Mouse (Mus musculus) frontal cortex, adult 2 months (tissue): ENCODE measurements around the gene Xrcc6. TPM values are rescaled to one million over a fixed set of nuclear protein-coding genes. Genes with fewer than 3 reads are reported as not detected.

Source experiments
- DNase-seq, 2 experiments: peaks; one replicate each; pipeline ENCODE4 v3.0.0; 2022; ENCODE audit warnings: low spot score in 1 of 2; ENCODE audit errors: extremely low spot score in 1 of 2
- polyA plus RNA-seq: library from polyadenylated mRNA; depleted of rRNA; stranded (reverse); fragments of >200 nt; gene quantifications from 2 replicates; pipeline ENCODE4 v1.2.3, GENCODE M21; 2012; rRNA removed

Gene Xrcc6
- polyA plus RNA-seq: 23.3 and 27.2 TPM in 2 replicates

DNA sequence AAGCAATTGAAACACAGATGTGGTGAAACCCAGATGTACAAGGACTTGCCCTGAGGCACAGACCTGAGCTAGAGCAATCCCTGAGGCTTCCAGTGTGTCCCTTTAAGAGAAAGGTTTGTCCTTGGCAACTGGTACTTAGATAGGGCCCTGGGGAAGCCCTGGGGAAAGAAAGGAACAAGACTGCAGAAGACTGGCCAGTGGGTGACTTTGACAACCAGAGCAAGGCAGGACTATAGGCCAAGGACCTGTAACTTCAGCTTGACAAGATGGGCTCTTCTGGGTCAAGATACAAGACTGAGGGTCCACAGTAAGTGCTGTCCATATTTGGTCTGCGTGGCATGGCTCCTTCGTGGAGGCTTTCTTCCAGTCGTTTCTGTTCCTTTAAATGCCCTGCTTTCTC, at the start of gene Xrcc6:
Gene Xrcc6, plus strand, starts transcription at position 190 of the 400 bp plus-strand sequence.
- no peak for DNase-seq

DNA sequence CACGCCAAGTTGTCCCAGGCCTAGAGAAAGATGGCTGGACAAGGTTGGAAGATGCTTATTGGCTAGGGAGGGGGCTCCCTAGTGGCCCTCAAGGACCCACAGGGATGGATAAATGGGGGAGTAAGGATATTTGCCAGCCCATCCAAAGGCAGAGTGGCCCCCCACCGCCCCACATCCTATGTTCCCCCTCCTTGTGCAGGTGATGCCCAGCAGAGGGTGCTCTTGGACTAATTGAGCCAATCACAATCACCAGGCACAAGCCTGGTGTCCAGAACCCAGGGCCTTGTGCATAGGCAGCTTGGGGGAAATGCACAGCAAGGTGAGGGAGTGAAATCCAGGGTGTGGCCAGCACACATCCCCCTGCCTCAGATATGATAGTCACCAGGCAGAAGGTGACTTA, 49.4 kb upstream of the Xrcc6 start:
- peak in 1 of 2 experiments; percentile 62 for DNase-seq

DNA sequence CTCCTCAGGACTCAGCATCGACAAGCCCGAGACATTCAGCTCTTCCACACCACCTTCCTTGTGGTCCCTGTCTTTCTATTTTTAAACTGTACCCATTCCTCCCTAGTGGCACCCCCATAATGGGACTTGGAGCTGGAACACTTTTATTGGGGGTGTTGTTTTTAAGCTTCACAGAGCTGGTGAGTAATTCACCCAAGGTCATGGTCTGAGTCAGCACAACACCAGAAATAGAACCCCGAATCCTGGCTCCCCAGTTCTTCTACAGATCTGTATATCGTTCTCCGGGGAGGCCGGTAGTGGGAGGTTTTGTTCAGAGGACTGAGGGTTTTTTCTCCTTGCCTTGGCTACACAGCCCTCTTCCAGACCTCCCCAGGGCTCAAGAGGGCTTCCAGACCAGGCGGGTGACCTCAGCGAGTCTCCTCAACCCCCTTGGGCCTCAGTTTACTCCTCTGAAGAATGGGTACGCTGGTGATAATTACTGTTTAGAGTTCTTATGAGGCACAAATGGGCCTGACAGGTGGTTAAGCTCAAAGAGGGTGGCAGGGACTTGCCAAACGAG, 48.4 kb upstream of the Xrcc6 start:
- DNase-seq: peak in 1 of 2 experiments; percentile 56

DNA sequence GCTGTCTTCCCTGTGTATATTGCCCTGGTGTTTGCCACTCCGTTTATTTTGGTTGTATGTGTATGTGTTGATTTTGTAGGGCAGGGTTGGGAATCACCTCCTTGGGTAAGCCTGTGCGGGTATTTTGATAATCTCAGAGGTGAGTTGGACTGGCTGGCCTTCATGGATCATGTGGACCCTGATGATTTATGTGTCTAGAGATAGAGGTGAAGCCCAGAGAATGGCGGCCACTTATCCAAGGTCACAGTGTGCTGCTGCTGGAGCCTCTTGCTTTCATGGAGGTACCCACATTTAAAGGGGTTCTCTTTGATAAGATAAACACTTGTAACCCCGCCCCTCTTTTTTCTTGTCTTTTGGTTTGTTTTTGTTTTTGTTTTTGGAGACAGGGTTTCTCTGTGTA, 47.9 kb upstream of the Xrcc6 start:
- DNase-seq: no peak

DNA sequence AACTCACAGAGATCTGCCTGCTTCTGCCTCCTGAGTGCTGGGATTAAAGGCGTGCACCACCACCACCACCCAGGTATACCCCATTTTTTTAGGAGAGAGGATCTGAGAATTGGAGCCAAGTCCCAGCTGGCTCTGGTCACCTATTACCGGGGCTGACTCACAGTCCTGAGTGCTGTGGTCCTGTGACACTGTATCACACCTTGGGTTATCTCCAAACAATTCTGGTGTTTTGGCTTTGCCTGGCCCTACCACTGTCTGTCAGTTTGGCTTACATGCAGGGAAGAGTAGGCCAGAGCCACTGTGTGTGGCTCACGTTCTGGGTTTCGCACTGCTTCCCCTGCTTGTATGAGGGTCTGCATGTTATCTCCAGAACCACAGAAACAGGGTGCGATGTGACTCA, 47.4 kb upstream of the Xrcc6 start:
- DNase-seq: no peak

DNA sequence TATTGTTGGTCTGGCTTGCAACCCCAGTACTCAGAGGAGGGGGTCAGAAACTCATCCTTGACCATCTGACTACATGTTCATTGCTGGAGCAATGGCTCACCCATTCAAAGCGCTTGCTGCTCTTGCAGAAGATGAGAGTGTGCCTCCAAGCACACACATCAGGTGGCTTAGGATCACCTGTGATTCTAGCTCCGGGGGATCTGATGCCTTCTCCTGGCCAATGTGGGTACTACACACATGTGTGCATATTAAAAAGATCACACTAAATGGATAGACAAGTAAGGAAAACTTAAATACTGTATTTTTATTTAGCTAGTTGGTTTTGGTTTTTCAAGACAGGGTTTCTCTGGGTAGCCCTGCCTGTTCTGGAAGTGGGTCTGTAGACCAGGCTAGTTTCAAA, 46.6 kb upstream of the Xrcc6 start:
- DNase-seq: no peak

DNA sequence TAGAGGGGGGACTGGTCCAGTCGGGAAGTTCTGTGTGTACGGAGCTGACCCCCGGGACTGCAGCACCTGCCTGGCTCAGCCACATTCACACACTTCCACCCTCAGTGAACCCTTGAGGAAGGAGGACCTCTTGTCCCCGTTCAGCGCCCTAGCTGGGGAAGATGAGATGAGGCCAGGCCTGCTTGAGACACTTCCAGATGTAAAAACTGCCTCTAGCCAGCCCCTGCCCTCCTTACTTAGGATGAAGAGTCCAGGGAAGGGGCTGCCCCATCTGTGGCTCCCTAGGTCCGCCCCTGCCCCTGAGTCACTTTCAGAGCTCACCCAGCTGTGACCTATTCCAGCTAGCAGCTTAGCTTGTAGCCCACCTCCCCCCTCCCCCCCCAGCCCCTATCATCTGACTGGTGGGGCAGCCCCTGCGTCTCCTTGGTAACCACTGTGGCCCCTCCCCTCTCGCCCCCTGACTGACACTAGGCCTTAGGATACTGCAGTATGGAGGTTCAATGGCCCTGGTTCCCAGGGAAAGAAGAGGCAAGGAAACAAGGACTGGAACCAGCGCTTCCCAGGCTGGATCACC, 44.4 kb upstream of the Xrcc6 start:
- no peak for DNase-seq

DNA sequence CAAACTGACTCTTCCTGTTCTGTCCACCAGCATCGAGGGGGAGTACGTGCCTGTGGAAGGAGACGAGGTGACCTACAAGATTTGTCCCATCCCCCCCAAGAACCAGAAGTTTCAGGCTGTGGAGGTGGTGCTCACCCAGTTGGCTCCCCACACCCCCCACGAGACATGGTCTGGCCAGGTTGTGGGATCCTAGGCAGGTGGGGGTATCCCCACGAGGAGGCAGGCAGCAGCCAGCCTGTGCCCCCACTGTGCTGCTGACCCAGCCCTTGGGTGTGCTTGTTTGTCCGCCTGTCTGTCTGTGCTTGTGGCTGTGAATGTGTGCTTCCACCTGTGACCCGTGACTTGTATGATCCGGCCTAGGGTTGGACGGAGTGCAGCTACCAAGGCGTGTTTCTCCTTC, 38.6 kb upstream of the Xrcc6 start:
- no peak for DNase-seq

DNA sequence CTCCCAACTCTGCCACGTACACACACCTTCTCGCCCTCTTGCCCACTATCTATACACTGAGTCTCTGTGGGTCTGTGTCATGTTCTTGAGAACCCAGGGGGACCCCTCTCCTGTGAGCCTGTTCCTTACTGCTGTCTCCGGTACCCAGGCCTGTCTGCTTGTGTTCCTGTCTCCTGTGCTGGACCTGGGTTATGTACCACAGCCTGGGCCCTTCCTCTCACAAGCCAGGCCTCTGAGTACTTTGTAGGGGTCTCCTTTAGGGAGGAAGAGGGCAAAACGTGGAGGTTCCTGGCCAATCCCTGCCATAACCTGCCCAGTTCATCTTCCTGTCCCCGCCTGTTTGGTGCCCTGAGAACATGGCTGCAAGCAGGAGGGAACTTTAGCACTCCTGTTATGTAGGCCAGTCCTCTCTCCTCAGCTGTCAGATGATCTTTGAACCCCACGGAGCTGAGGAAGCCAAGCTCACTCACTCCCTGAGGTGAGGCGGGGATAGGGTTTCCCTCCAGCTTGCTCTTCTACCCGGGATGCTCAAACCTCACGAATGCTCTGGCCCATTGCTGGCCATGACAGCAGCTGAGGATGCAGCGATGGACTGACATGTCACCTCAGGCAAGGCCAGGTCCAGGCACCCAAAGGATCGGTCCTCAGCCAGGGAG, 38.0 kb upstream of the Xrcc6 start:
- no peak for DNase-seq

DNA sequence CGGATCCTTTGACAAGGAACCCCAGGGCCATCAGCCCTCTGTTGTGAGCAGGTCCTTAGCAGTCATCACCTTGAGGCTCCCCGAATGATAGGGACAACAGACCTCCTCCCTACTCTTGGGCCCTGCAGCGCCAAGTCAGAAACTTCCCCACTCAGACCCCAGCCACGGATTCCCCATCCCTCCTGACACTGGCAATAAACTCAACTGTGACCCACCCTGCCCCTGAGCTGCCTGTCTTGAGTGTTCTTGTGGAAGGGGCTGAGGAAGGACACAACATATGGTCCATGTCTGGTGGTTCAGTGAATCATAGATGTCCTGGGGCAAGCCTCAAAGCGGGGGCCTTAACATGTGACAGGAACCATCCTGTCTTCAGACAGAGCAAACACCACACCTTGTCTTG, 36.9 kb upstream of the Xrcc6 start:
- no peak for DNase-seq

DNA sequence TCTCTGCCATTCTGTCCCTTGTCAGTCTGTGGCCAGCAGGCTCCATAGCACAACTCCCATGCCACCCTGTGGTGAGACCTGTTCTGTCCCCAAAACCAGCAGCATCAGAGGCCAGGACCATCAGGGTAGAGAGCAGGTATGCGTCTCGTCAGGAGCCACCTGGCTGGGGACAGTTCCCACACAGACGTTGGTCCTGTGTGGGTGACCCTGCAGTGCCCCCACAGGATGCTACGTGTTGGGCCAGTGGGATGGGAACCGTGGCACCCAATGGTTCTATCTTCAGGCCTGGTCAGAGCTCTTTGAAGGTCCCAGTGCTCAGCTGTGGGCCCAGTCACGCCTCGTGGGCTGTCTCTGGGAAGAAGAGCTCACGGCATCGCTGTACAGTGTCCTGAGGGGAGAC, 36.5 kb upstream of the Xrcc6 start:
- no peak for DNase-seq

DNA sequence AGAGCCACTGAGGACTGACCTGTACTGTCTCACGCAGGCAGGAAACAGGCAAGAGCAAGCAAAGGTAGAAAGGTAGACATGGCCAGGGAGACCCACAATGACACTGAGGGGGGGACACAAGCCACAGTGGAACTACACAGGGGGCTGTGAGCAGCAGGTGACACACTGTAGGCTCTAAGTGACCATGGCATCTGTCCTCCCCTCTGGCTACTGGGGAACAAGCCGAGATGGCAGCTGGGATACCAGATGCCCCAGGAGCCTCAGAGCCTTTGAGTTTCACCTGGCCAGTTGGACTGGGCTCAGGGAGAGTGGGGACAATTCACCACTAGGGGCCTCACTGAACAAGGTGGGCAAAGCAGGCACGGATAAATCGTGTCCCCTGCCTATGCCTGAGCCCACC, 35.3 kb upstream of the Xrcc6 start:
- DNase-seq: no peak

DNA sequence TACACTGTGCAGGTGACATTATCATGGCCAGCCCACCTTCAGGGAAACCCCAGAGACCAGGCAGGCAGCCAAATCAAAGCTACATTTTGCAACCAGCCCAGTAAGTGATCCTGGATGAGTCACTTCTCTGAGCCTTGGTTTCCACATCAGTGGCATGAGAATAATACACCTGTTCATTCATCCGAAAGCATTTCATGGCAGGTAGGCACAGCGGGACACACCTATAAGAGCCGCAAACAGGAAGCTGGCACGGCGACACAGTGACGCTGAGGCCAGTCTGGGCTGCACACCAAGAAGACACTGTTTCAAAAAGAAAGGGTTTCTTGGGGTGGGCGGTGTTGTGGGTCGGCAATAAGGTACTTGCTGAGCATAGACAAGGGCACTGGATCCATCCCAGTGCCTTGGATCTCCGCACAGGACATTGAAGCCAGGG, 33.5 kb upstream of the Xrcc6 start:
- DNase-seq: no peak

DNA sequence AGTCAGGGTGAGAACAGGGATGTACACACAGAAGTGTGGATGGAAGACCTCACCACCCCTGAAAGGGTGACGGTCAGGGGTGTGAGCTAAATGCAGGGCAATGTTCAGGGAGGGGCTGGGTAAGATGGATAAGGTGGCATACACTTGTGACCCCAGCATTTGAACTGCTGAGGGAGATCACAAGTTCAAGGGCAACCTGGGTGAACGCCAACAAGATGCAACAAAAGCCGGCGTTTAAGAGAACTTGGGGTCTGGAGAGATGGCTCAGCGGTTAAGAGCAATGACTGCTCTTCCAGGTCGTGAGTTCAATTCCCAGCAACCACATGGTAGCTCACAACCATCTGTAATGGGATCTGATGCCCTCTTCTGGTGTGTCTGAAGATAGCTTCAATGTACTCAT, 32.9 kb upstream of the Xrcc6 start:
- no peak for DNase-seq

DNA sequence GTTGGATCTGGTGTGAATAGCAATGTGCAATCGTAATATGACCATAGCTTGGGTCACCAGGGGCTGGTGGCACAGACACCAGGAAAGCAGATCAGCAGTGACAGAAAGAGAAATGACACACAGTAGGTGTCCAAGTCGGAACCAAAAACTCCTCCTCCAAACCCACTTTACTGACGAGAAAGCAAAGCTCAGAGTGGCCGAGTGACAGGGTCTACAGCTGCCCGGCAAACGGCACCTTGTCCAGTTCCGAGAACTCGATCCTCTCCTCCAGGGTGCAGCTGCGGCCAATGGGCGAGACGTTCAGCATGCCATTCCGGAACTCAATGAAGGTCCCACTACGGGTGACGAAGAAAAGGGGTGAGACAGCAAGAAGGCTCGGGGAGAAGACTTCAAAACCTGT, 32.2 kb upstream of the Xrcc6 start:
- no peak for DNase-seq

DNA sequence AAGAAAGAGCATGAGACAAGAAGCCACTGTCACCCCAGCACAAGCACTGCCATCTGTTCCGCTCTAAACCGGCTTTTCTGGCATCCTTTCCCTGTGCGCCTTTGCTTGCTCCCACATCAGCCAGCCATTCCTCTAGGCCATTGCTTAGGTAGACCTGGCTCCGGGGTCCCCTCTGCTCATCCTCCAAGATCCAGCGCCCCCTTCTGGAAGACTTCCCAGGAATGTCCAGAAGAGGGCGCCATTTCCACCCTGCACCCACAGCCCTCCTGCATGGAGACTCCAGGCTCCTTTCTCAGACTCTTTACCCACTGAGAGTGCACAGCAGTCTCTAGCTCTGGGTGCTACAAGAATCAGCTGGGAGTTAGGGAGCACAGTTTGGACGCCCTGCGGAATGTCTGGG, 31.2 kb upstream of the Xrcc6 start:
- peak in 1 of 2 experiments; percentile 75 for DNase-seq

DNA sequence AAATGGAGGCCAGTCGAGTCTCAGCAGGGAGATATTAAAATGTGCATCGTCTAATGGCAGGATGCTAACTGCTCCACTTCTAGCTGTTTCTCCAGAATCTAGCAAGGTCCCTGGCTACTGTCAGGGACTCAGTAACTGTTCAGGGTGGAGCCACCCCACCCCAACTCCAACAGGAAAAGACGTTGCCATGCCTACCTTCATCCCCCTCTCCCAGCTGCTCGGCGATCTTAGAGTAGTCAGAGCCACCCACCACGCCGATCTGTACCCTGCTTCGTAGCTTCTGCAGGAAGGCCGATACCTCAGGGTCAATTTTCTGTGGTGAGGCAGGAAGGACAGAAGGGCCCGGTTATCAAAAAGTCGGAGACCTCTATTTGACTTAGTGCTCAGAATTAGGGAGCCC, 30.0 kb upstream of the Xrcc6 start:
- DNase-seq: peak in 1 of 2 experiments; percentile 62

DNA sequence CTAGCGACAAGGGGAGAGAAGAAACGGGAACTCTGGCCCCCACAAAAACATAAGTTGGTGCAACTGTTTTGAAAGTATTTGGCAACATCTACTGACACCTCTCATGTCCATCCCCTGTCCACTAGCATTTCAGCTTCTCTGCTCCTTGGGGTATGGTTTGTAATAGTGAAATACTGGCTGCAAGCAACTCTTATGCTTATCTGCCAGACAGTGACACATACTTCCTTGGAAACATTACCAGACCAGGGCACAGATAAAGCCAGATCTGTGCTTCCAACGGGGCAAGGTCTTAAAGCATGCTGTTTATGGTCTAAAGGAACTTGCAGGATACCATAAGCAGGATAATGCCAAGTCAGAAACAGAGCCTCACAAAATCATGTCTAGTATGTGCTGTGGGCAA, 28.7 kb upstream of the Xrcc6 start:
- no peak for DNase-seq

DNA sequence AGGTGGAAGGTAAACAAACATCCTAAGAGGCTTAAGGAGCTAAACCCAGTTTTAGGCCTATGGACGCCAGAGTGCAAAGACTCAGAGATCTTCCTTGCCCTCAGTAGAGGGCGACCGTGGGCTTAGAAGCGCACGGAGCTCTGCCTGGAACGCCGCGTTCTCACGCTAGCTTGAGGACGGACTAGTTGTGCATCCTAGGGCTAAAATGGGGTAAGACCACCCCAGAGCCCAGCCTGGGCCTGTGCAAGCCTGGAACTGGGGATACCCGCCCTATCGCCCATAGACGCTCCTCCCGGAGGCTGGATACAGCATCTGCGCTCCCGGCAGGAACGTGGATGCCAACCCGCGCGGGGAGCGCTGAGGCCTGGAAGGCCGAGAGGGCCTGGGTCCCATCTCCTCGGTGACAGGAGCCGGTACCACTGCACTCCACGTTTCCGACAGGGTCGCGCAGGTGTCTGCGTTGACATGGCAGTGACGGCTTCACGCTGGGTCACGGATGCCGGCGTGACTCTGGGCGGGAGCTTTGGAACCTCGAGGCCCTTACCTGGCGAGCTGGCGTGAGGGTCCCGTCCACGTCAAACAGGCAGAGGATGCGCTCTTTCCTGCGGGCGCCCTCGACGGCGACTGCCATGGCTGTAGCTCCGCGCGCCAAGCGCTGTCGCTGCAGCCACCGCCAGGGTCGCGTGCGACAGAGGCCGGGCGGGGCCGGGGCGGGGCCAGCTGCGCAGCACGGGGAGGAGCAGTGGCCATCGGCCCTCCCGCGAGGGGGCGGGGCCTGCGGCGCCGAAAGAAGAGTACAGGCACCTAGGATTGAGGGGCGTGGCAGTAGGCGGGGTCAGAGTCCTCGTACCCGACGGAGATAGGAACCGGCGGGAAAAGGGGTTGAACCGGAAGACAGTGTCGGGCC, 27.2 kb upstream of the Xrcc6 start, which contains the start of gene Pmm1:
Gene Pmm1, minus strand, starts transcription at position 760 of the 907 bp plus-strand sequence.
- DNase-seq: peak; percentile 96 to 98

DNA sequence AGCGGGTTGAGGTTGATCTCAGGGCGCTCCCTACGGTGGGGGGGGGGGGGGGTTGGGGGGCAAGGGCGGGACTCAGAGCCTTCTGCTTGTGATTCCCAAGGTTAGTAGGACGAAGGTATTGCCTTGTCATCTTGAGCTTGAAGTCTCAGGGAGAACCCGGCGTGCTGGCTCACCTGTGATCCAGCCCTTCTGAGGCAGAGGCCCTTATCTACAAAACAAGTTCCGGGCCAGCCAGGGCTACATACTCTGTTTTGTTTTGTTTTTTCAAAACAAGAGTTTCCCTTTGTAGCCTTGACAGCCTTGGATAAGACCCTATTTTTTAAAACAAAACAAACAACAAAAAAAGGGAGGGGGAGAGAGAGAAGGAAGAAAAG, 26.6 kb upstream of the Xrcc6 start:
- no peak for DNase-seq

DNA sequence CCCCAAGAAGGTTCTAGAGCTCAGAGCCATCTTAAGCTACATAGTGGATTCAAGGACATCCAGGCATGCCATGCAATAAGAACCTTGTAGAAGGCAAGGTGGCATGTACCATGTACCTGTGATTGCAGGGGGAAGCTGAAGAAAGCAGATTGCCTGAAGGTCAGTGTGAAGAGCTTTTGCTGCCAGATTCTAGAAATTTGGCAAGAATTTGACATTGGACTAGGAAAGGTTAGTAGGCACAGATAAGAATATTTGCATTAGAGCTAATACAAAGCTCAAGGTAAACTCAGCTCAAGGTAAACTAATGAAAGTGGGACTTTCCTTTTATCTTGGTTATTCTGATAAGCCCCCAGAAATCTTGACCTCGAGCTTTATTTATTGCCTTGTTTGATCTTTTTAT, 23.4 kb upstream of the Xrcc6 start:
- DNase-seq: no peak
